Mouse (Mus musculus) cortical plate, adult 2 months (tissue): ENCODE measurements around the gene Lamc1.

Source experiments
- CTCF ChIP-seq: fragments of 200-500 bp; IDR thresholded peaks from 2 replicates; pipeline ENCODE4 v1.5.1; 2011; ENCODE audit warnings: mild to moderate bottlenecking, control low read depth, low read length; ENCODE audit not compliant: insufficient read depth; ENCODE audit errors: extremely low read depth
- POLR2A ChIP-seq: fragments of 200-500 bp; IDR thresholded peaks from 2 replicates; pipeline ENCODE4 v1.6.1; 2011; ENCODE audit warnings: mild to moderate bottlenecking, low read length, control low read depth; ENCODE audit not compliant: insufficient read depth; ENCODE audit errors: extremely low read depth

DNA sequence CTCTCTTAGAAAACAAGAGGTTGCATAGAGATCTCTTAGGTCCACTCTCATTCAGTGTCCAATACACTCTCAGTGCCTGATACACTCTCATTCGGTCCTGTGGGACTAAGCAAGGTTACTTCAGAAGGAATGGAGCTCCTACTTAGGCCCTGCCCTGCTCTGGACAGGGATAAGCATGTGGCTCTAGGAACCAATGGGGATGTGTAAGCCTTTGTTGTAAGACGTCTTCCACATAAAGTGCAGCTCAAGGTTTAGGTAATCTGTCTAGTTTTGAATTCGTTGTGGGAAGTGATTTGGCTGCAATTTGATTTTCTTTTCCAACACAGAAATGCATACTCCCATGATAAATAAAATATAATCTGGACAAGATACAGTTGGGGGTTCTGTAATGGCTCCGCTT lies 152.4 kb downstream of the Lamc1 start:
- TF ChIP-seq CTCF (no peak), POLR2A (no peak)
